Mouse (Mus musculus): ENCODE data around the gene Gm10340. TPM values are rescaled to one million over a fixed set of nuclear protein-coding genes. Genes with fewer than 3 reads are reported as not detected.
"Not testable (repeated sequence)": the region's sequence is repeated elsewhere in the genome, so short reads cannot be mapped to it uniquely, and the experiment has no call there.

Gm10340 gene
- total RNA-seq (2021), result not detected
- long read RNA-seq, experiment 1, result 0 reads
- long read RNA-seq, experiment 2, result 0 reads

- DNase-seq (ENCODE audit: low spot score in 2 of 2), result not testable (repeated sequence)
These were observed at the start of gene Gm10340 for GRCm38 (mm10) chr14:3133697-3134096. Gm10340 (plus strand) TSS chr14:3133997.

GRCm38 (mm10) chr14:3116051-3116450, 17.7 kb upstream of the Gm10340 start:
- peak; percentile 1 to 3 for DNase-seq (ENCODE audit: low spot score in 2 of 2)

GRCm38 (mm10) chr14:3187955-3188354, 54.2 kb downstream of the Gm10340 start, which contains the start of gene Gm5795:
Gm5795 (plus strand) TSS chr14:3188255.
- not testable (repeated sequence) for DNase-seq (ENCODE audit: low spot score in 2 of 2)

Other genes starting within 250 kb of the Gm10340 start
- gene Gm2888, start 104.0 kb upstream of the Gm10340 start, total RNA-seq (2021), result not detected
- gene Gm2897, start 84.7 kb upstream of the Gm10340 start, total RNA-seq (2021), result 1 to 10 TPM in 1 of 2 experiments, under 1 TPM in 1; 0.55 to 1.5 TPM
- not detected for gene Gm5795, start 54.3 kb downstream of the Gm10340 start, total RNA-seq (2021)
- 1 to 10 TPM; 5.0 TPM for gene D830030K20Rik, start 74.5 kb downstream of the Gm10340 start, total RNA-seq (2021)
- gene Gm2956, start 198.6 kb downstream of the Gm10340 start, total RNA-seq (2021), result not detected